Mouse (Mus musculus): ENCODE results near the gene Rassf10. TPM values are rescaled to one million over a fixed set of nuclear protein-coding genes. Genes with fewer than 3 reads are reported as not detected.
"Not testable (repeated sequence)": the region's sequence is repeated elsewhere in the genome, so short reads cannot be mapped to it uniquely, and the experiment has no call there.

Rassf10 gene
- total RNA-seq (2021): 1 to 10 TPM; 2.5 to 2.9 TPM

DNA sequence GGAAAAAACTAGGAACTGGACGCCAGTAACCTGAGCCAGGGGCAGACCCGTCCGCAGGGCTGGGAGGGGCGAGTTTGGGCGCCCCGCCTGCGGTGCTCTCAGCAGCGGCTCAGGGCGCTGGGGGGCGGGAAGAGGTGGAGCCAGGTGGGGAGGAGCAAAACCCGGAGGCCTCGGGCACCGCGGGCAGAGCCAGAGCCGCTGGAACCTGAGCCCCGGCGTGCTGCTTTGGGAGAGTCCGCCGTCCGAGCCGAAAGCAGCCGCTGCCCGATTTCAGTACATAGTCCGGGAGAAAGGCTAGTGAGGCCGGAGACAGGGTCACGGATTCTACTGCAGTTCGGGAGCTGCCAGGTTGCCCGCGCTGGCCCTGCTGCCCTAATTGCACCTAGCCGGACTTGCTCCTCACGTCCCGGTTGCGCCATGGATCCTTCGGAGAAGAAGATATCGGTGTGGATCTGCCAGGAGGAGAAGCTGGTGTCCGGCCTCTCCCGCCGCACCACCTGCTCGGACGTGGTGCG is at the start of gene Rassf10:
Rassf10 (plus strand) TSS at position 186 of the 515 bp plus-strand sequence.
- peak; percentile 36 for DNase-seq
- intact Hi-C loops (cut with DNase I): no loop called here

DNA sequence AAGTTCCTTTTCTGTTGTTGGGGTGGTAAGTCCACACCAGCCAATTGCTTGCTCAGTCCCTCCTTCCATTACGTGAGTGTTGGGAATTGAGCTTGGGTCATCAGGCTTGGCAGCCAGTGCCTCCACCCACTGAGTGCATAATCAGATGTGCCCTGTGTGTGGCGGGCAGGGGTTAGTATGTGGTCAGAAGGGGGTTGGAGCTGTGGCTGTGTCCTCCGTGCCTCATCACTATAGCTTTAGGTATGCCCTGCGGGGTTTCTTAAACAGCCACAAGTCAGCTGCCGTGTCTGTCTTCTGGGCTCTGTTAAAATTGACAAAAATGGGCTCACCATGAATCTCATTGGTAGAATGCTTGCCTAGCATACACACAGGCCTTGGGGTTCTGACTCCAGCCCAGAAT is 46.9 kb upstream of the Rassf10 start:
- intact Hi-C loops (cut with DNase I): no loop called here
- DNase-seq: no peak

DNA sequence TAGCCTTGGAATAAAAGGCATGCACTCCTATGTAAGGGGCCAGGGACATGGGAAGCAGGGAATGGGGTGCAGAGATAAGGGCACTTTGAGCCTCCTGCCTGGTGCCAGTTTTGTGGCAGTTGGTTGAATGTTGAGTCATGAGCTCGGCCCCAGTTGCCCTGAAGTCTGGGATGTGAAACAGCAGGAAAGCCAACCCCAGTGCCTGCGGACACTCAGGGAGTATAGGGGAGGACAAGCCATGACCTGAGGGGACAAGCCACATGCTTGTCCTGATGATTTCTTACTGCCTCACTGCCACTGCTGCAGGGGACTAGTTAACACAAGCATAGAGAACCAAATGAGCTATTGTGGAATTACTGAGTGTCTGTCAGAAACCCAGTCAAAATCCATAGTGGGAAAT is 46.3 kb upstream of the Rassf10 start:
- intact Hi-C loops (cut with DNase I): no loop called here
- DNase-seq: no peak

DNA sequence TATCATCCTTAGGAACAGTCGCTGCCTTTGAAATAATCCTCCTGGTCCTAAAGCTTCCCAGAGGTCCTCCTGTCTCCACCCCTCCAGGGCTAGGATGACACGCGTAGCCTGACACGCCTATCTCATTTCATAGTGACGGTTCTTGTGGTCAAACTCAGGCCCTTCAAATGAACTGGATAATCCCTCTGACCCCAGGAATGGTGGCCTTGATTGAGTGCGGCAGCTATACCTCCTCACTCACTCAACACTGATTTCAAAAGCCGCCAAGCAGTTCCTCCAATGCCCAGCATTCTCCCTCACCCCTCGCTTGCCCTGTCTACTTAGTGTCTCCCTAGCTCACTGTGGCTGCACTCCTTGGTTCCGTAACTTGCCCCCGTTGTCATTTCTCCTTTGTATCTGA is 44.6 kb upstream of the Rassf10 start:
- intact Hi-C loops (cut with DNase I): no loop called here
- DNase-seq: no peak

DNA sequence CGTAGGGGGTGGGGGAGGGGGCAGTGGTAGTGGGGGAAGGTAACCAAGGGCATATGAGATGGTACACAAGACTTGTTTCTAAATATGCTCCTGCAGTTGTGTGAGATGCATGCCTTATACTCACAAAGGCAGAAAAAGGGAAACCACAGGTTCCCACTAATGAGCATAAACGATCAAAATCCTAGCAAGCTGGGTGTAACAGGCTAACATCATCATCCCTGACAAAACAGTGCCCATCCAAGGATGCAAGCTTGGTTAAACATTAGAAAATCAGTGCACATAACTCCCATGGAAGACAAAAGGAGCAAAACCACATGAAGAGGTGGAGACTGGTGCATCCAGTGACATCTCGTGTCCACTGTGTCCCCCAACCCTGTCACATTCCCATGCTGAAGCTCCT is 40.8 kb upstream of the Rassf10 start:
- intact Hi-C loops (cut with DNase I): no loop called here
- no peak for DNase-seq

DNA sequence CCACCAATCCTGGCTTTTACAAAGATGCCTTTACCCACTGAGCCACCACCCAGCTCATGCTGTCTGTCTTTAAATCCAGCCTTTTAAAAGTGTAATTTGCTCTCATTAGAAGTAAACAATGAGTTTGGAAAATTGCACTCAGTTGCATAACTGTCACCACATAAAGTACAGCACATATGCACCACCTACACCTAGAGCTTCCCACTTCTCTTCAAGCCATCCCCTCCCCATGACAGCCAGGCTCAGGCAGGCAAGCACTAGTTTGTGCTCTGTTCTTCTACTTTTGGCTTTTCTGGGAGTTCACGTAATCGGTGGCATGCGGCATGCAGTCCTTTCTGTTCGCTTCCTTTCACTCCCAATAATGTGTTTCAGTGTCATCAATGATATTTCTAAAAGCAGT is 38.2 kb upstream of the Rassf10 start:
- DNase-seq: no peak
- intact Hi-C loops (cut with DNase I): no loop called here

DNA sequence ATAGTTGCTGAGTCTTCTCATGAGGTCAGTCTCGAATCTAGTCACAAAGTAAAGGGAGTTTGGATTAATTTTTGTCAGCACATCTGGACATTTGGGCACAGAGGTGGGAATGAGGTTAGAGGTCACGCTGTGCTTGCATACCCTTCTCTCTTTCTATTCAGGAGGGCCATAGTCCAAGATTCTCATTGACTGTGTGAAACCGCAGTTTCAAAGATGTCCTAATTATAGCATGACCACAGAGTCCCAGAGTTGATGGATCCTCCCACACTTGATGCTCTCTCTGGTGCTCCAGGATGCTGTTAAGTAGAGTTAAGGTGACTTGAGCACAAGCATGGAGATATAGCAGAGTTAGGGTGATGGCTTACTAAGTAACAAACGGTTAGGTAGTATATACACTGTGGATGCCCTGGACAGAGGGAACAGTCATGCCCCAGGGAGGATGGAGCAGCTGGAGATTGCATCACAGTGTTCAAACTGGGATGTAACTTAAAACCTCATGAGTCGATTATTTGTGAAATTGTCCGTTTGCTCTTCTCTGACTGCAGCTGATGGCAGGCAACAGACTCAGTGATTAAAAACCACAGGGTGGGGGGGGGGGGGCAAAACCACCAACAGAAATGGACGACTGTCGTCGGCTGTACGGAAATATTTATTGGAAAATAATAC is 36.0 kb upstream of the Rassf10 start:
- intact Hi-C loops (cut with DNase I): no loop called here
- no peak for DNase-seq

DNA sequence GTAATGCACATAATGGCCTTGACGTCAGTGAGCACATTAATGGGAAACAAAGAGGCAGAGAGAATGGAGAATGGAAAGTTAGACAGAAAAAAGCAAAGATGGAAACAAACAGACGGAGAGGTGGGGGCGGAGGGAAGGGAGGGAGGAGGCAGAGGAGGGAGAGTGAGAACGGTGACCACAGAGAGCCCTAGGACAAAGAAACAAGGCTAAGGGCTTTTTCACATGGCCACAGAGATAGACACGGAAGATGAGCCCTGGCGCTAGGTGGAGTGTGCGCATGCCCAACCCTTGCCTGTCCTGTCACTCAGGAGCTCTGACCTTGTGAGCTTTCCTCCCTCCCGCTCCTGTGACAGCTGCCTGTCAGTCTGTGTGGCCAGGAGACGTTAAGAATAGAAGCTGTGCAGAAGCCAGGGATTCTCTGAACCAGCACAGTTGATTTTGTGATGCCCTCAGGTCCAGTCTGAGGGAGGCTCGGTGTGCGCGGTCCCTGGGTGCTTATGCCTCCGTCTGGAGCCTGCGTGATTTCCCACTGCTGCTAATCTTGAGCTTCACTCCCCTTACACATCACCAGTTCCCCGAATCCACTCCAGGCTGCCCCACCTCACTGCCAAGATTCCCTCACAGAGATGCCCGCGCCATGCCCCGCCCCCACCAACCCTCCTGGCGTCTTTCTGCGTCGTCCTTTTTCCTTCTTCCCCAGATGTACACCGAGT is 35.3 kb upstream of the Rassf10 start:
- peak; percentile 50 for DNase-seq

DNA sequence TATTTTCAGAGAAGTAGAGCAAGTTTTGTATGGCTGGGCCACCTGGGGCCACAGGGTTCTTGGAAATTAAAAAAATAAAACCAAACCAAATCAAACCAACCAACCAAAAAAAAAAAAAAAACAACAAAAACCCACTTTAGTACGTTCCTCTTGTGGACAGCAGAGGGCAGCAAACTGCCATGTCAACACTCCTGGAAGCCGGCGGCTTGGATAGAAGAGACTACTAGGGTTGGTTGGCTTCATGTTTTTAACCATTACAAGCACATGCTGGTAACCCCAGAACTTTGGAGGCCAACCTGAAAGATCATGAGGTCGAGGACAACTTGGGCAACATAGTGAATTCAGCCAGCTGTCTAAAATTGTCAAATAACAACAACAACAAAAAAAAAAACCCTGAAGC is 33.9 kb upstream of the Rassf10 start:
- DNase-seq: peak; percentile 69
- intact Hi-C loops (cut with DNase I): loop anchor here (2.0 kb wide), 1 partner anchor 211 kb away; no protein-coding TSS in a partner anchor

More for the DNA sequence above, 35.3 kb upstream of the Rassf10 start:
- intact Hi-C loops (cut with DNase I): no loop called here

DNA sequence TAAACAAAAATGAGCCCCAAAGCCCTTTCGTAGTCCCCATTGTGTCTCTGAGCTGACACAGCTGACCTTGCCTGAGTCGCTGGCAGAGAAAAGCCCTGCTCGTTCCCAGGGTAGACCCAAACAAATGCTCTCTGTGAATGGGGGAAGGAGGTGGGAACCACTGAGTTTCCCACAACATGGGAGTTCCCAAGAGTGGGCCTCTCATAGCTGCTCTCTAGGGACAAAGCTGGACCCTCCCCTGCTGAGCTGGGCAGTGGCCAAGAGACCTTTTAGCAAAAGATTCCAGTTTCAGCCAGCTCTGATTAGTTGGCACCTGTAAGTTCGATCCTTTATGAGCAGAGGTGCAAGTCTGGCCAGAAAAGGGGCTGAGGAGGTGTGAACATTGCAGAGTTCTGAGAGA is 31.0 kb upstream of the Rassf10 start:
- DNase-seq: no peak
- intact Hi-C loops (cut with DNase I): no loop called here

DNA sequence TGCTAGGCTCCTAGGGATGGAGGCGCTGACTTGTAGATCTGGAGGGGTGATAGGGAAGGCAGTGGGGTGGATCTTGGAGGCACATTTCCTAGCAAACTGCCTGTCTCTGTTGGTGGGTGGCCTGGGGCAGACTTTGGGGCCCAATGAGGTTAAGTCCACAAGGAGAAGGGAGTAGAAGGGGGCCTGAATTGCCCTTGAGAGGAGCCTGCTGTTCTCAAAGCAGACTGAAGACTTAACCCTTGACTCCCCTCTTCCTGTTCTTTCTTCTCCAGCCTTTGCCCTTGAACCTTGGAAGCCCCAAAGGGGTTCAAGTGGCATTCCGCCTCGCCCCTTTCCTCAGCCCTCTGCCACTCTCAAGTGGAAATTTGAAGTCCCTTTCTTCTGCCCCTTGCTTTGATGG is 30.1 kb upstream of the Rassf10 start:
- intact Hi-C loops (cut with DNase I): no loop called here
- no peak for DNase-seq

DNA sequence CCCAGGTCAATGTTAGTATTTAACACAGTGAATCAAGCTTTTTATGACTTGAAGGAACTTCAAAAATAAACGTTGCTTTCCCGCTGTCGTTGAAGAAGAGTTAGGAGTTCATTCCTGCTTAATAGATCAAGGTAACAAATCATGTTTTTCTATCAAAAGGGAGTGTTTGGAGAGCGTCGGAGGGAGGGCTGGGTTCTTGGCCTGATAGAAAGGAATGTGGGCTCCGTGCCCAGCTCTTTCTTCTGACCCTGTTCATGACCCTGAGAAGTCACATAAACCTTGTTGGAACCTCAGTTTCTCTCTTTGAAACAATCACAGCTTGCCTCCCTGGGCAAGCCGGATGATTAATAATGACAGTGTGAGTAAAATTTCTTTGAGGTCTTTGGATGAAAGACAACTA is 23.1 kb upstream of the Rassf10 start:
- intact Hi-C loops (cut with DNase I): no loop called here
- no peak for DNase-seq

DNA sequence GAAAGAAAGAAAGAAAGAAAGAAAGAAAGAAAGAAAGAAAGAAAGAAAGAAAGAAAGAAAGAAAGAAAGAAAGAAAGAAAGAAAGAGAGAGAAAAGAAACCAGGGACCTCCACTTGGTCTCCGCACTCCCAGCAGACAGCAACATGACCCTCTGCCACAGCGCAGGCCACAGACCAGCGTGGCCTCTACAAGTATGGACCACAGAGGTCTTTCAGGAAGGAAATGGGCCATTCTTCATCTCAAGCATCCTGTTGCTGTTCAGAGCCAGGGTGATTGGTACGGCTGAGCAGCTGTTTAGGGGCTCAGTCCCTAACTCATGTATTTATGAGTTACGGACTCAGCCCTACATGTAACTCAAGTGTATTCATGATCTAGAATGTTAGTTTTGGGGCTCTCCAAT is 17.9 kb upstream of the Rassf10 start:
- DNase-seq; intact Hi-C loops (cut with DNase I): not testable (repeated sequence)

DNA sequence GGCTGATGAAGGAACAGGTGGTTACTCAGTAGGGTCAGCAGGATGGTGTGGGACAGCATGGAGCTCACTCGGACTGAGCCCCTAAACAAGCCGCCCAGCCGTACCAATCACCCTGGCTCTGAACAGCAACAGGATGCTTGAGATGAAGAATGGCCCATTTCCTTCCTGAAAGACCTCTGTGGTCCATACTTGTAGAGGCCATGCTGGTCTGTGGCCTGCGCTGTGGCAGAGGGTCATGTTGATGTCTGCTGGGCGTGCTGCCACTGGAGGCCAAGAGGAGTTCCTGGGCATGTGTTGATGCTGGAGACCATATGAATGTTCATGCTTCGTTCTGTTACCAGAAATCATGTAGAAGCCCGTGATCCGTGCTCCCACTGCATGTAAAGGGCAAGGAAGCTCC is 16.7 kb upstream of the Rassf10 start:
- intact Hi-C loops (cut with DNase I): no loop called here
- no peak for DNase-seq

DNA sequence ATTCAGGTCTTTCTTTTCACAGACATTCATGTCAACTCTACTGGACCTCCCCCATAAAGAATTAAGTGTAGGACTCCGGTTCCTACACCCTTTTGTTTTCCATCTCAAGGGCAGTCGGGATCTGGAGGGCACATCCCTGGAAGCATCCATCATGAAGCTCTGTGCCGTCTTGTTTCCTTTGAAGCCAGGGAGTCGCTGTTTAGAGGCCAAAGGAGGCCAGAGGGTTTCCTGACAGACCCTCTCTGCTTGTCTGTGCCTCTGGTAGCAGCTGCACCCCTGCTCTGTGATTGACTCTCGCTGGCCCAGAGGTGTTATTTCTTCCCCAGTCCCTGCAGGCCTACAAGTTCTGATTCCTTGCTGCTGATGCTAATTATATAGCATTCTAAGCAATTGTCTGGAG is 14.8 kb upstream of the Rassf10 start:
- intact Hi-C loops (cut with DNase I): no loop called here
- DNase-seq: no peak

DNA sequence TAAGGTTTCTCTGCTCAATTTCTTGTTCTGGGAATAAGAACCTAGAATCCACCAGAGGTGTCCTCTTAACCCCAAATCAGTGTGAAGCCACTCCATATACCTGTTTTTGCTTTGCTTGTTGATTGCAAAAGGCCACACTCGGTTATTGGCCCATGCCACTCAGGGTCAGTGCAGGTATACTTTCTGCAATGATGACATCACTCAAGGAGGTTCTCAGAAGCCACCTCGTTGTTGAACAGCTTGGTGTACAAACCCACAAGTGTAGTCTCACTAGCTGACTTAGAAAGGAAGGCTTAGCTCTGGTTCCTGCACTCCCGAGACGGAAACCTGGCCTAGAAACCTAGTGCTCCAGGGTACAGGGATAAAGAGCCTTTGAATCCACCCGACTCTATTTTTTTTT is 11.2 kb upstream of the Rassf10 start:
- DNase-seq: no peak
- intact Hi-C loops (cut with DNase I): no loop called here

DNA sequence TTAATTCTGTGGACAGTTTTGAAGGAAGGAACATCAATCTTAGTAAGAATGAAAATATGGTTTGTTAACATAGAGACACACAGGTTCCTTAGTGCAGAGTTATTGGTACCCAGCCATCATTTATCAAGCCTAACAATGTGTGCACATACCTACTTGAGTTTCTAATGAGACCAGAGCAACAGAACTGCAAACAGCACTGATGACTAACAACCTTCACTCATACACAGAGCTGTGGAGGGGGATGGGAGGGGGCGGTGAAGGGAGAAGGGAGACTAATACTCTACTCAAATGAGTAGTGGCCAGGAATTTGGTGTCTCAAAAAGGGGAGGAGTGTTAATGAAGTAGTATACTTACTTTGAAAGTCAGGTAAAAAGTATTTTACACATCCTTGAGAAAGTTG is 10.7 kb upstream of the Rassf10 start:
- intact Hi-C loops (cut with DNase I): no loop called here
- no peak for DNase-seq

DNA sequence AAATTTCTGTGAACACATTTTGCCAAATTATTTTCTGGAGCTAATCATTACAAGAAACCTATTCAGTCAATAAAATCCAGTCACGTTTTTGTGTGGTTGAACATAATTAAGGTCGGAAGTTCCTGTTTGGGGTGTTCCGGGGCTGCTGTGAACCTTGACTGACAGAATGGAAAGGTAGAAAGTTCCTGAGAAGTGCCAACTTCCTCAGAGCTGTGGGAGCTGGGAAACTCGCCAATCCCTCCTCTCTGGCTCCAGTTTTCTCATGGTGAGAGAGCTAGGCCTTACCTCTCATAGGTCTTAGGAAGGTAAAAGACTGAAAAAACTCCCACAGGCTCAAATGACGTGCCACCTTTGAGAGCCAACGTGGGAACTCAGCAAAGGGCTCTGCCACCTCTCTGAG is 7.1 kb upstream of the Rassf10 start:
- intact Hi-C loops (cut with DNase I): loop anchor here (5.0 kb wide), 1 partner anchor 171 kb away; no protein-coding TSS in a partner anchor
- DNase-seq: no peak

DNA sequence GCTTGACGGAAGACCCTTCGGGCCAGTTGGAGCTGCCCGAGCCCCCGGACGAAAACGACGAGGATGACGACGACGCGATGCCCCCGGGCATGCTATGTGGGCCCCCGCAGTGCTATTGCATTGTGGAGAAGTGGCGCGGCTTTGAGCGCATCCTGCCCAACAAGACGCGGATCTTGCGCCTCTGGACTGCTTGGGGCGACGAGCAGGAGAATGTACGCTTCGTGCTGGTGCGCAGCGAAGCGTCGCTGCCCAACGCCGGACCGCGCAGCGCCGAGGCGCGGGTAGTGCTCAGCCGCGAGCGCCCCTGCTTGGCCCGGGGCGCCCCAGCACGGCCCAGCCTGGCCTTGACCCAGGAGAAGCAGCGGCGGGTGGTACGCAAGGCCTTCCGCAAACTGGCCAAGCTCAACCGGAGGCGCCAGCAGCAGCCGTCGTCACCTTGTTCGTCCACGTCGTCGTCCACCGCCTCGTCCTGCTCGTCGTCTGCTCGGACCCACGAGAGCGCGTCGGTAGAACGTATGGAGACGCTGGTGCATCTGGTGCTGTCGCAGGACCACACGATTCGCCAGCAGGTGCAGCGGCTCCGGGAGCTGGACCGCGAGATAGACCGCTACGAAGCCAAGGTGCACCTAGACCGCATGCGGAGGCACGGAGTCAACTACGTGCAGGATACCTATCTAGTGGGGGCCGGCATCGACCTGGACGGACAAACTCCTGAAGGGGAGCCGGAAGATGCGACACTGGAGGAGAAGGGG is 765 bp downstream of the Rassf10 start:
- peak; percentile 27 for DNase-seq
- intact Hi-C loops (cut with DNase I): no loop called here

DNA sequence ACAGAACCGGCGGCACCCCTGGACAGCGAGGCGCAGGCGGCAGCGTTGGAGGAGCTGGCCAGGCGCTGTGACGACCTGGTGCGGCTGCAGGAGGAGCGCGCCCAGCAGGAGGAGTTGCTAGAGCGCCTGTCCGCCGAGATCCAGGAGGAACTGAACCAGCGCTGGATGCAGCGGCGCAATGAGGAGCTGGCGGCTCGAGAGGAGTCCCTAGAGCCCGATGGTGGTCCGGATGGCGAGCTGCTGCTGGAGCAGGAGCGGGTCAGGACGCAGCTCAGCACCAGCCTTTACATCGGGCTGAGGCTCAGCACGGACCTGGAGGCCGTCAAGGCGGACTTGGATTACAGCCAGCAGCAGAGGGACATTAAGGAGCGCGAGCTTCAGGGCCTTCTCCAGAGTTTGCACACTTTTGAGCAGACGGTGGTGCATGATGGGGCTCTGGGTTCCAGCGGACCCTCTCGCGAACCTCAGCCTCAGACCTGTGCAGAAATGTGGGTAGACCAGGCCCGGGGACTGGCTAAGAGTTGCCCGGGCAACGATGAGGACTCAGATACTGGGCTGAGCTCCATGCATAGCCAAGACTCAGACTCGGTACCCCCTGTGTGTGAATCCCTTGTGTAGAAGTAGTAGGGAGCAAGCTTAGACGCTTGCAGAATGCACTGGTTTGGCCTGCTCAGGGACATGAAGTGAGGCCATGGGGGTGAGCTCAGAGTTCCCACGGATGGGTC is 1.5 kb downstream of the Rassf10 start:
- peak; percentile 35 for DNase-seq
- intact Hi-C loops (cut with DNase I): no loop called here

DNA sequence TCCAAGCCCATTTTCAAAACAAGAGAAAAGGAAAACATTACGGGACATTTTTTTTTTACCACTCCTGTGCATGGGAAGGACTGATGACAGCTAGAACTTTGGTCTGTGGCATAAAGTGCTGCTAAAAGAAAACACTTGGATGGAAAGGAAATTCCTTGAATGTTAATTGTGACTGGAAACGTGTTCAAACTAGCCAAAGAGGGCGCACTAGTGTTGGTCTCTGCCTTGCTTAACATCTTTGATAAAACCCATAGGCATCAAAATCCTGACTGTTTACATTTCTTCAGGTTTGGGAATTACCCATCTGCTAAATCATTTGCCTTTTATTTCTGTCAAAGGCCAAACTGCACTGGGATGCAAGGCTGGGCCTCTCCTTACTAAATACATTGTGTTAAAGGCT is 2.2 kb downstream of the Rassf10 start:
- intact Hi-C loops (cut with DNase I): no loop called here
- DNase-seq: no peak
